Mouse (Mus musculus) T-helper 2 cell (primary cell): ENCODE results near the gene Clec3a.

ENCODE experiments used
- in situ Hi-C: fragments of 300-600 bp; cut with MboI, MseI; formaldehyde crosslinking; loops from one replicate; pipeline ENCODE4 v1.15.1; 2025; ENCODE audit warnings: high pct_unique_total_duplicates

The Clec3a gene

GRCm38 (mm10) chr8:114417786-114418185 lies at the start of gene Clec3a:
Clec3a (plus strand) TSS chr8:114418086.
- in situ Hi-C loops = no loop called here

- in situ Hi-C loops = loop anchor here (5.0 to 10.0 kb wide), 2 partner anchors 165 to 287 kb away; partner anchors contain the start of gene Vat1l
Observed at GRCm38 (mm10) chr8:114369038-114369976, 48.6 kb upstream of the Clec3a start.

GRCm38 (mm10) chr8:114374390-114374789 lies 43.5 kb upstream of the Clec3a start:
- in situ Hi-C loops = no loop called here

GRCm38 (mm10) chr8:114384189-114384588 lies 33.7 kb upstream of the Clec3a start:
- in situ Hi-C loops = no loop called here

- in situ Hi-C loops = no loop called here
Observed at GRCm38 (mm10) chr8:114387494-114387893, 30.4 kb upstream of the Clec3a start.

- in situ Hi-C loops = no loop called here
Observed at GRCm38 (mm10) chr8:114390465-114391254, 27.2 kb upstream of the Clec3a start.

GRCm38 (mm10) chr8:114398326-114398725 lies 19.6 kb upstream of the Clec3a start:
- in situ Hi-C loops = no loop called here

GRCm38 (mm10) chr8:114399273-114399672 lies 18.6 kb upstream of the Clec3a start:
- in situ Hi-C loops = no loop called here

GRCm38 (mm10) chr8:114401679-114402078 lies 16.2 kb upstream of the Clec3a start:
- in situ Hi-C loops = no loop called here

- in situ Hi-C loops = no loop called here
Observed at GRCm38 (mm10) chr8:114411421-114411820, 6.5 kb upstream of the Clec3a start.

GRCm38 (mm10) chr8:114418486-114418885 lies 600 bp downstream of the Clec3a start:
- in situ Hi-C loops = no loop called here

GRCm38 (mm10) chr8:114418904-114419303 lies 1.0 kb downstream of the Clec3a start:
- in situ Hi-C loops = no loop called here

- in situ Hi-C loops = no loop called here
Observed at GRCm38 (mm10) chr8:114421544-114421943, 3.7 kb downstream of the Clec3a start.

- in situ Hi-C loops = loop anchor here (5.0 kb wide), 2 partner anchors 306 to 361 kb away; partner anchors contain the start of gene Nudt7
Observed at GRCm38 (mm10) chr8:114438236-114438635, 20.4 kb downstream of the Clec3a start.

- in situ Hi-C loops = loop anchor here (5.0 kb wide), 2 partner anchors 307 to 362 kb away; partner anchors contain the start of gene Nudt7
Observed at GRCm38 (mm10) chr8:114439334-114440204, 21.7 kb downstream of the Clec3a start, which contains the start of gene Wwox. Wwox (plus strand) TSS chr8:114439655.

- in situ Hi-C loops = no loop called here
Observed at GRCm38 (mm10) chr8:114440205-114440589, 22.3 kb downstream of the Clec3a start.

GRCm38 (mm10) chr8:114441616-114442015 lies 23.7 kb downstream of the Clec3a start:
- in situ Hi-C loops = no loop called here

- in situ Hi-C loops = no loop called here
Observed at GRCm38 (mm10) chr8:114446884-114447283, 29.0 kb downstream of the Clec3a start.

- in situ Hi-C loops = loop anchor here (25.0 kb wide), 1 partner anchor 1260 kb away; the partner anchor contains the start of gene Maf
Observed at GRCm38 (mm10) chr8:114452278-114452677, 34.4 kb downstream of the Clec3a start.

GRCm38 (mm10) chr8:114452781-114453221 lies 34.9 kb downstream of the Clec3a start:
- in situ Hi-C loops = loop anchor here (25.0 kb wide), 1 partner anchor 1260 kb away; the partner anchor contains the start of gene Maf

GRCm38 (mm10) chr8:114455302-114455701 lies 37.4 kb downstream of the Clec3a start:
- in situ Hi-C loops = loop anchor here (25.0 kb wide), 1 partner anchor 1257 kb away; the partner anchor contains the start of gene Maf
